Mouse (Mus musculus) embryonic fibroblast, embryonic 13.5 days (primary cell): ENCODE data around the gene Zswim3.
A peak's percentile ranks its signal among the peaks of the same experiment; 100 is the strongest.

Source experiments
- CTCF ChIP-seq: IDR thresholded peaks from 2 replicates; pipeline ENCODE4 v1.5.1; 2011; ENCODE audit warnings: mild to moderate bottlenecking, control low read depth, low read length, moderate library complexity, borderline replicate concordance; ENCODE audit not compliant: insufficient read depth
- POLR2A ChIP-seq: IDR thresholded peaks from 2 replicates; pipeline ENCODE4 v1.6.1; 2011; ENCODE audit warnings: low read depth, mild to moderate bottlenecking, control low read depth, low read length, moderate library complexity

DNA sequence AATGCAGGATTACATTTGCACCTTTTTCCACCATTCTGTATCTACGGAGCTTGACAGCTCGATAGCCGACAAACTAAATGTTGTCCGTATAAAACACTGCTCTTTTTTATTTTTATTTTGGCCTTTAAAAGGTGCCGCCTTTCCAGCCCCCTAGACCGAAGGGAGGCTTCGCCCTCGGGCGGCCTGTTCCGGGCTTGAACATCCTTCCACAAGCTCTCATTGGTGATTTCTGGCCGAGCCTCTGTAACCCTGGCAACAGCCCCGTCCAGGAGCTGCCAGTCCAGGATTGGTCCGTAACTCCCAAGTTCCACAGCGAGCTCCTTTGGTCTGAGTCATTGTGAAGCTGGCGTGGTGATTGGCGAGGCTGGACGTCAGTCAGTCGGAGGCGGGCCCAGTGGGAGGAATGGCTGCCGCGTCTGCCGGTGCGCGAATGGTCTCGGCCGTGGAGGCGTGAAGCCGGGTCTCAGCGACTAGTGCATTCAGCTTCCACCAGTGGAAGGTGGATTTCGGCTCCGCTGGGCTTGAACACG, 17.8 kb downstream of the Zswim3 start, which contains the start of gene Zswim1:
- TF ChIP-seq CTCF (no peak), POLR2A (peak; percentile 91)
